Mouse (Mus musculus): ENCODE data around the gene Ap5s1. TPM values are rescaled to one million over a fixed set of nuclear protein-coding genes. Genes with fewer than 3 reads are reported as not detected.

Gene Ap5s1
- total and polyA plus RNA-seq, 3 experiments: 9.1 to 22.5 (median 9.9) TPM

- 0 out of 2 replicates have a peak, but pooled peaks have one; percentile 29 for TF ChIP-seq NRF1 (IDR thresholded peaks at IDR 0.05; ENCODE audit: low read depth, low read length)
- TF ChIP-seq MXI1 (IDR thresholded peaks at IDR 0.05; ENCODE audit: low read depth, low read length): 0 out of 2 replicates have a peak, but pooled peaks have one; percentile 53
- 0 out of 2 replicates have a peak, but pooled peaks have one; percentile 21 for TF ChIP-seq RCOR1 (conservative IDR thresholded peaks at IDR 0.05; ENCODE audit: low read depth, low read length)
- TF ChIP-seq TCF12 (IDR thresholded peaks at IDR 0.05; ENCODE audit: low read depth, low read length): peak; percentile 38; the same call in 1 of the 2 replicates
- peak; percentile 51 for TF ChIP-seq EP300 (IDR thresholded peaks at IDR 0.05; ENCODE audit: low read length)
- peak; percentile 81 for TF ChIP-seq ZC3H11A (IDR thresholded peaks at IDR 0.05; ENCODE audit: low read depth, low read length)
- 0 out of 2 replicates have a peak, but pooled peaks have one; percentile 15 for TF ChIP-seq MAFK (IDR thresholded peaks at IDR 0.05; ENCODE audit: insufficient replicate concordance, low read length)
- TF ChIP-seq E2F4 (IDR thresholded peaks at IDR 0.05; ENCODE audit: insufficient replicate concordance, low read depth, low read length): no peak
- TF ChIP-seq ELF1 (IDR thresholded peaks at IDR 0.05; ENCODE audit: low read depth, low read length): peak; percentile 38; the same call in 1 of the 2 replicates
- no peak for TF ChIP-seq USF2 (conservative IDR thresholded peaks at IDR 0.05; ENCODE audit: low read depth, low read length)
- peak; percentile 67 for TF ChIP-seq SIN3A (IDR thresholded peaks at IDR 0.05; ENCODE audit: low read length)
- TF ChIP-seq CTCF (conservative IDR thresholded peaks at IDR 0.05 in 1 of 2, IDR thresholded peaks at IDR 0.05 in 1 of 2; ENCODE audit: low read depth in 2 of 2, low read length in 2 of 2): peak in 1 of 2 experiments; percentile 94; a peak in 3 of 4 replicates
- peak; percentile 98 for TF ChIP-seq SMC3 (IDR thresholded peaks at IDR 0.05; ENCODE audit: low read depth, low read length)
- no peak for TF ChIP-seq UBTF (IDR thresholded peaks at IDR 0.05; ENCODE audit: low read depth, low read length)
- TF ChIP-seq RAD21 (IDR thresholded peaks at IDR 0.05; ENCODE audit: low read depth, low read length): peak; percentile 94
- peak; percentile 13; the same call in 1 of the 2 replicates for TF ChIP-seq ZNF384 (IDR thresholded peaks at IDR 0.05; ENCODE audit: low read depth, low read length)
- no peak for TF ChIP-seq PAX5 (IDR thresholded peaks at IDR 0.05; ENCODE audit: low read length)
Measured at GRCm38 (mm10) chr2:131253681-131254328, 46.9 kb downstream of the Ap5s1 start (continued).

- Histone ChIP-seq H3K27ac (ENCODE audit: insufficient read depth, low read depth) (no peak overlapping the region), H3K9ac (ENCODE audit: insufficient read depth, low read depth) (no peak overlapping the region), H3K36me3 (replicated peaks in 1 of 2; ENCODE audit: control insufficient read depth in 1 of 2, insufficient read depth in 1 of 2, low read length in 1 of 2) (peaks cover 0 to 18% of the 10 kb centered on the region in 2 experiments), H3K4me1 (ENCODE audit: control insufficient read depth in 1 of 2, insufficient read depth in 2 of 2) (peaks cover 3 to 17% of the 10 kb centered on the region in 2 experiments; a peak in 2 of 4 replicates), H3K4me2 (ENCODE audit: insufficient read depth, low read depth, poor library complexity, severe bottlenecking) (peak overlapping the region; percentile 74), H3K9me3 (replicated peaks; ENCODE audit: low read length) (no peaks in the 10 kb centered on the region), H3K4me3 (replicated peaks in 1 of 3; ENCODE audit: low read depth in 2 of 3, low read length in 2 of 3, poor library complexity in 1 of 3) (no peak overlapping the region), H3K27me3 (replicated peaks) (no peaks in the 10 kb centered on the region), H3K79me2 (replicated peaks; ENCODE audit: control insufficient read depth, extremely low read depth, insufficient read depth, poor library complexity, severe bottlenecking) (no peaks in the 10 kb centered on the region)
- in situ Hi-C loops (cut with MboI; ENCODE audit: low pct_ligation_motif_present, low pct_unique_long_range_greater_than_20kb, low sequenced_read_pairs) (loop anchor here (5.0 to 25.0 kb wide), 2 partner anchors 162 to 258 kb away; no protein-coding TSS in a partner anchor), dilution Hi-C loops (cut with MboI; ENCODE audit: extremely low pct_ligation_motif_present, extremely low pct_unique_long_range_greater_than_20kb, low sequenced_read_pairs) (no loop called here)
- no peak for TF ChIP-seq MYC (IDR thresholded peaks at IDR 0.05; ENCODE audit: low read depth, low read length)
- no peak for TF ChIP-seq USF1 (IDR thresholded peaks at IDR 0.05; ENCODE audit: low read depth, low read length)
- TF ChIP-seq IRF4 (IDR thresholded peaks at IDR 0.05; ENCODE audit: low read depth, low read length): no peak
- TF ChIP-seq RCOR1 (conservative IDR thresholded peaks at IDR 0.05; ENCODE audit: low read depth, low read length): no peak
- TF ChIP-seq JUN (IDR thresholded peaks at IDR 0.05; ENCODE audit: insufficient read depth, low read depth, low read length): no peak
- TF ChIP-seq EP300 (IDR thresholded peaks at IDR 0.05; ENCODE audit: low read length): no peak
- TF ChIP-seq ETS1 (conservative IDR thresholded peaks at IDR 0.05; ENCODE audit: low read depth, low read length): no peak
- no peak for TF ChIP-seq POLR2AphosphoS2 (IDR thresholded peaks at IDR 0.05; ENCODE audit: low read depth, low read length)
- DNase-seq (ENCODE audit: extremely low read depth): no peak
Measured at GRCm38 (mm10) chr2:131254329-131254713, 47.4 kb downstream of the Ap5s1 start.

Measured in CH12.LX (cell line).